Comparison of ENCODE assay signal across 8 mouse cellular contexts in genomic region chr5:115271931-115272811, GRCm38 (mm10). TPM values are rescaled to one million over a fixed set of nuclear protein-coding genes. Genes with fewer than 3 reads are reported as not detected.
A peak's percentile ranks its signal among the peaks of the same experiment; 100 is the strongest.
DNase-seq lines count a peak whose midpoint lies in the region; ATAC-seq and TF ChIP-seq lines count a peak whose summit lies in the region.

No protein-coding gene starts in this region.

- under 1% methylated on average over 77 of the region's 77 CpGs for WGBS in kidney, adult 2 months
- WGBS in lung, embryonic 14.5 days, result under 1% methylated on average over 76 of the region's 77 CpGs
- WGBS in neural tube, embryonic 13.5 days, result under 1% methylated on average over 62 of the region's 77 CpGs

- peaks cover 33% of the 10 kb centered on the region for H3K36me3 ChIP-seq in G1E (replicated peaks)
- no peaks in the 10 kb centered on the region for H3K36me3 ChIP-seq in kidney, adult 2 months (ENCODE audit: control insufficient read depth, insufficient read depth, low read length)
- H3K36me3 ChIP-seq in lung, embryonic 14.5 days (ENCODE audit: insufficient read depth), result peaks cover 16% of the 10 kb centered on the region
- peaks cover 21% of the 10 kb centered on the region for H3K36me3 ChIP-seq in neural tube, embryonic 13.5 days

- H3K9me3 ChIP-seq in G1E (replicated peaks), result peaks cover 3% of the 10 kb centered on the region; the same call in 1 of the 2 replicates
- H3K9me3 ChIP-seq in lung, embryonic 14.5 days (ENCODE audit: low read depth, low read length), result no peaks in the 10 kb centered on the region
- no peaks in the 10 kb centered on the region for H3K9me3 ChIP-seq in neural tube, embryonic 13.5 days

- peak overlapping the region; percentile 87 for H3K27ac ChIP-seq in kidney, adult 2 months (ENCODE audit: insufficient read depth, low read depth, low read length)
- H3K27ac ChIP-seq in lung, embryonic 14.5 days (ENCODE audit: low read depth), result peak overlapping the region; percentile 82
- peak overlapping the region; percentile 88 for H3K27ac ChIP-seq in neural tube, embryonic 13.5 days (replicated peaks)

- TF ChIP-seq POLR2A in kidney, adult 2 months (IDR thresholded peaks at IDR 0.05; ENCODE audit: low read depth, low read length), result no peak

- peaks cover 61% of the 10 kb centered on the region for H3K4me1 ChIP-seq in G1E (ENCODE audit: insufficient read depth, low read depth, low read length)
- peaks cover 28% of the 10 kb centered on the region for H3K4me1 ChIP-seq in kidney, adult 2 months (ENCODE audit: control insufficient read depth, insufficient read depth, low read length)
- no peaks in the 10 kb centered on the region; the same call in 1 of the 2 replicates for H3K4me1 ChIP-seq in lung, embryonic 14.5 days (ENCODE audit: insufficient read depth)
- H3K4me1 ChIP-seq in neural tube, embryonic 13.5 days (replicated peaks), result peaks cover 50% of the 10 kb centered on the region

- no peak for TF ChIP-seq CTCF in G1E (IDR thresholded peaks at IDR 0.05; ENCODE audit: low read depth, low read length)
- no peak for TF ChIP-seq CTCF in kidney, adult 2 months (conservative IDR thresholded peaks at IDR 0.05; ENCODE audit: insufficient read depth, insufficient read length, low read depth, low read length)
- TF ChIP-seq CTCF in lung, embryonic 14.5 days (IDR thresholded peaks at IDR 0.05; ENCODE audit: low read depth), result no peak

- H3K4me3 ChIP-seq in G1E (ENCODE audit: low read depth, low read length), result peak overlapping the region; percentile 87
- H3K4me3 ChIP-seq in kidney, adult 2 months (ENCODE audit: insufficient read depth, low read depth, low read length), result peak overlapping the region; percentile 96
- H3K4me3 ChIP-seq in lung, embryonic 14.5 days (ENCODE audit: low read depth, low read length), result peak overlapping the region; percentile 98
- peak overlapping the region; percentile 92 for H3K4me3 ChIP-seq in neural tube, embryonic 13.5 days

- H3K9ac ChIP-seq in lung, embryonic 14.5 days, result peak overlapping the region; percentile 96
- H3K9ac ChIP-seq in neural tube, embryonic 13.5 days, result peak overlapping the region; percentile 98

- no peaks in the 10 kb centered on the region for H3K27me3 ChIP-seq in G1E (ENCODE audit: insufficient read depth, low read length)
- no peaks in the 10 kb centered on the region for H3K27me3 ChIP-seq in kidney, adult 2 months (replicated peaks; ENCODE audit: control insufficient read depth, insufficient read depth, low read length)
- H3K27me3 ChIP-seq in lung, embryonic 14.5 days (ENCODE audit: insufficient read depth, low read length), result no peaks in the 10 kb centered on the region
- H3K27me3 ChIP-seq in neural tube, embryonic 13.5 days, result no peaks in the 10 kb centered on the region

- H3K4me2 ChIP-seq in lung, embryonic 14.5 days, result peak overlapping the region; percentile 82
- peak overlapping the region; percentile 91 for H3K4me2 ChIP-seq in neural tube, embryonic 13.5 days

- ATAC-seq in G1E (ENCODE audit: extremely low read depth, insufficient number of reproducible peaks, low FRiP score, poor library complexity, severe bottlenecking), result no peak
- peak; percentile 45 for ATAC-seq in lung, embryonic 14.5 days (ENCODE audit: insufficient read depth)
- ATAC-seq in neural tube, embryonic 13.5 days (ENCODE audit: low read depth), result peak; percentile 30; the same call in 1 of the 2 replicates

- DNase-seq in 3T3-L1 (ENCODE audit: low read depth, low spot score) (peak; percentile 52), G1E (ENCODE audit: low spot score) (peak; percentile 32)
- DNase-seq in embryo, embryonic 10 days (ENCODE audit: low spot score), result peak; percentile 58
- DNase-seq in gastrocnemius, postnatal 25 days, result peak; percentile 38
- peak; percentile 46 for DNase-seq in kidney, adult 2 months
- DNase-seq in lung, embryonic 14.5 days, result peak; percentile 42
- DNase-seq in testis, postnatal 14 days (ENCODE audit: low spot score), result peak; percentile 62

RNA-seq across cellular contexts. Expression of gene Rnf10, which starts 0.5 kb away (rescaled TPM):
- total RNA-seq in G1E (2014; fragmentation: Nextera tagmentation) (59.7 and 87.3 TPM in 2 replicates), G1E (2017) (56.9 and 57.3 TPM in 2 replicates)
- polyA plus RNA-seq in G1E (2012), result 201 and 202 TPM in 2 replicates
- total RNA-seq in gastrocnemius, postnatal 25 days (2021), result 100 to 1,000 TPM; 263 to 281 TPM
- polyA plus RNA-seq in kidney, adult 2 months (2012; rRNA removed), result 129 and 144 TPM in 2 replicates
- polyA plus RNA-seq in lung, embryonic 14.5 days (2014; fragmentation: Nextera tagmentation; extraction: Ambion mirVana), result 92.5 and 97.2 TPM in 2 replicates
- 185 and 190 TPM in 2 replicates for polyA plus RNA-seq in neural tube, embryonic 13.5 days (2015; fragmentation: Nextera tagmentation; extraction: Ambion mirVana)

RNA-seq across cellular contexts. Expression of gene Coq5, which starts 7.3 kb away (rescaled TPM):
- total RNA-seq in G1E (2014; fragmentation: Nextera tagmentation) (41.1 and 42.9 TPM in 2 replicates), G1E (2017) (51.6 and 56.9 TPM in 2 replicates)
- 23.4 and 25.0 TPM in 2 replicates for polyA plus RNA-seq in G1E (2012)
- total RNA-seq in gastrocnemius, postnatal 25 days (2021), result 100 to 1,000 TPM in 1 of 2 experiments, 10 to 100 TPM in 1; 91.7 to 100 TPM
- polyA plus RNA-seq in kidney, adult 2 months (2012; rRNA removed), result 19.5 and 25.1 TPM in 2 replicates
- 39.2 and 40.7 TPM in 2 replicates for polyA plus RNA-seq in lung, embryonic 14.5 days (2014; fragmentation: Nextera tagmentation; extraction: Ambion mirVana)
- polyA plus RNA-seq in neural tube, embryonic 13.5 days (2015; fragmentation: Nextera tagmentation; extraction: Ambion mirVana), result 49.9 and 58.7 TPM in 2 replicates

RNA-seq across cellular contexts. Expression of gene Dynll1, which starts 28.6 kb away (rescaled TPM):
- total RNA-seq in G1E (2014; fragmentation: Nextera tagmentation), result 1,458 and 1,815 TPM in 2 replicates
- total RNA-seq in G1E (2017), result 554 and 587 TPM in 2 replicates
- 445 and 449 TPM in 2 replicates for polyA plus RNA-seq in G1E (2012)
- total RNA-seq in gastrocnemius, postnatal 25 days (2021), result 100 to 1,000 TPM; 100 to 102 TPM
- 108 and 129 TPM in 2 replicates for polyA plus RNA-seq in kidney, adult 2 months (2012; rRNA removed)
- 1,568 and 1,614 TPM in 2 replicates for polyA plus RNA-seq in lung, embryonic 14.5 days (2014; fragmentation: Nextera tagmentation; extraction: Ambion mirVana)
- 1,475 and 1,543 TPM in 2 replicates for polyA plus RNA-seq in neural tube, embryonic 13.5 days (2015; fragmentation: Nextera tagmentation; extraction: Ambion mirVana)

RNA-seq across cellular contexts. Expression of gene Pop5, which starts 36.5 kb away (rescaled TPM):
- 24.2 and 25.5 TPM in 2 replicates for total RNA-seq in G1E (2014; fragmentation: Nextera tagmentation)
- total RNA-seq in G1E (2017), result 61.2 and 82.5 TPM in 2 replicates
- 18.6 and 28.3 TPM in 2 replicates for polyA plus RNA-seq in G1E (2012)
- 10 to 100 TPM; 29.2 to 30.7 TPM for total RNA-seq in gastrocnemius, postnatal 25 days (2021)
- 132 and 160 TPM in 2 replicates for polyA plus RNA-seq in kidney, adult 2 months (2012; rRNA removed)
- polyA plus RNA-seq in lung, embryonic 14.5 days (2014; fragmentation: Nextera tagmentation; extraction: Ambion mirVana), result 111 TPM in 2 replicates
- polyA plus RNA-seq in neural tube, embryonic 13.5 days (2015; fragmentation: Nextera tagmentation; extraction: Ambion mirVana), result 123 and 138 TPM in 2 replicates

RNA-seq across cellular contexts. Expression of gene Srsf9, which starts 54.8 kb away (rescaled TPM):
- total RNA-seq in G1E (2014; fragmentation: Nextera tagmentation), result 38.1 and 47.6 TPM in 2 replicates
- 88.0 and 111 TPM in 2 replicates for total RNA-seq in G1E (2017)
- polyA plus RNA-seq in G1E (2012), result 114 and 127 TPM in 2 replicates
- total RNA-seq in gastrocnemius, postnatal 25 days (2021), result 10 to 100 TPM; 10.7 to 12.9 TPM
- polyA plus RNA-seq in kidney, adult 2 months (2012; rRNA removed), result 39.2 and 44.8 TPM in 2 replicates
- 286 and 291 TPM in 2 replicates for polyA plus RNA-seq in lung, embryonic 14.5 days (2014; fragmentation: Nextera tagmentation; extraction: Ambion mirVana)
- polyA plus RNA-seq in neural tube, embryonic 13.5 days (2015; fragmentation: Nextera tagmentation; extraction: Ambion mirVana), result 170 and 220 TPM in 2 replicates
